ENCODE assay signal across 10 mouse cellular contexts in the genomic region with DNA sequence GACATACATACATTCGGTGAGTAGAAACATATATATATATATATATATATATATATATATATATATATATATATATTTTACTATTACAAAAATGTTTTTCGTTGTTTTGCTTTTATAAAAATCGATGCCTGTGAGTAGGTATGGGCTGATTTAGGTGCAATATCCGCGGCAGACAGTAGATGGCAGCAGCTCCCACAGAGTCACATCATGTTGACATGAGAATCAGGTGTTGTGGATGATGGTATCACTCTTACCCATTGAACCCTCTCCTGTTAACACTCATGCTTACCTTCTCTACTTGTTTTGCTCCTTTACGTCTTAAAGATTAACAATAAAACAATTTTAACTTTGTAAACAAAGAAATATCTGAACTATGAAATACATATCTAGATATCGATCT.
DNase-seq lines count a peak whose midpoint lies in the region; ATAC-seq and TF ChIP-seq lines count a peak whose summit lies in the region.
"Had no signal": no experiment of that assay in that cellular context is flagged by ENCODE, and none has a peak within 500 bp of the region (broad histone marks: within the 10 kb centered on the region; RNA-seq: fewer than 3 reads in every experiment).

No protein-coding gene starts in this region.

- no peak for TF ChIP-seq POLR2A in embryonic fibroblast, embryonic 13.5 days (IDR thresholded peaks at IDR 0.05; ENCODE audit: low read depth, low read length)

- intact Hi-C loops in left cerebral cortex, postnatal 36 days (cut with DNase I) = no loop called here

- H3K36me3 ChIP-seq in midbrain, embryonic 10.5 days = no peaks in the 10 kb centered on the region
- no peaks in the 10 kb centered on the region for H3K36me3 ChIP-seq in midbrain, embryonic 15.5 days (replicated peaks)
- H3K36me3 ChIP-seq: embryonic facial prominence, embryonic 15.5 days had no signal

- H3K9ac ChIP-seq in midbrain, embryonic 15.5 days = no peak overlapping the region
- H3K9ac ChIP-seq: embryonic facial prominence, embryonic 15.5 days had no signal

- 38% methylated on average over 7 of the region's 7 CpGs for WGBS in midbrain, embryonic 10.5 days
- 40% methylated on average over 7 of the region's 7 CpGs for WGBS in midbrain, embryonic 15.5 days

- H3K4me1 ChIP-seq in midbrain, embryonic 10.5 days = no peaks in the 10 kb centered on the region
- no peaks in the 10 kb centered on the region for H3K4me1 ChIP-seq in midbrain, embryonic 15.5 days
- no peaks in the 10 kb centered on the region for H3K4me1 ChIP-seq in embryonic fibroblast, embryonic 13.5 days (ENCODE audit: control insufficient read depth, insufficient read depth, low read length)
- H3K4me1 ChIP-seq: embryonic facial prominence, embryonic 15.5 days; megakaryocyte, embryonic 14.5 days had no signal

- H3K4me2 ChIP-seq in midbrain, embryonic 15.5 days = no peak overlapping the region
- H3K4me2 ChIP-seq: embryonic facial prominence, embryonic 15.5 days had no signal

- no peak overlapping the region for H3K27ac ChIP-seq in midbrain, embryonic 10.5 days (replicated peaks)
- H3K27ac ChIP-seq in midbrain, embryonic 15.5 days = no peak overlapping the region
- H3K27ac ChIP-seq in embryonic fibroblast, embryonic 13.5 days (ENCODE audit: insufficient read depth, low read length) = no peak overlapping the region
- H3K27ac ChIP-seq: embryonic facial prominence, embryonic 15.5 days had no signal

- DNase-seq in midbrain, embryonic 10.5 days (ENCODE audit: low spot score) = peak; percentile 45
- DNase-seq in brain, adult 2 months (ENCODE audit: low read depth, low spot score) = peak; percentile 70
- DNase-seq in hindlimb bud, embryonic 11.5 days (ENCODE audit: extremely low spot score, low read depth, low spot score) = peak; percentile 18
- peak; percentile 33 to 47 for DNase-seq in left cerebral cortex, postnatal 36 days (ENCODE audit: low spot score in 2 of 2)
- peak; percentile 36 for DNase-seq in ovary, postnatal 36 days (ENCODE audit: low spot score)
- peak; percentile 80 for DNase-seq in thymus, postnatal 4 days

- no peak for ATAC-seq in midbrain, embryonic 15.5 days (replicated peaks)

- no peaks in the 10 kb centered on the region for H3K9me3 ChIP-seq in midbrain, embryonic 10.5 days (replicated peaks)
- H3K9me3 ChIP-seq in midbrain, embryonic 15.5 days = no peaks in the 10 kb centered on the region
- H3K9me3 ChIP-seq: embryonic facial prominence, embryonic 15.5 days; megakaryocyte, embryonic 14.5 days had no signal

- no peaks in the 10 kb centered on the region for H3K27me3 ChIP-seq in midbrain, embryonic 10.5 days (ENCODE audit: low read depth, poor library complexity, severe bottlenecking)
- H3K27me3 ChIP-seq in midbrain, embryonic 15.5 days (replicated peaks) = no peaks in the 10 kb centered on the region
- H3K27me3 ChIP-seq: embryonic facial prominence, embryonic 15.5 days; megakaryocyte, embryonic 14.5 days had no signal

- no peak overlapping the region for H3K4me3 ChIP-seq in midbrain, embryonic 10.5 days
- no peak overlapping the region for H3K4me3 ChIP-seq in midbrain, embryonic 15.5 days
- no peak overlapping the region for H3K4me3 ChIP-seq in embryonic fibroblast, embryonic 13.5 days (ENCODE audit: insufficient read depth, low read length)
- H3K4me3 ChIP-seq: embryonic facial prominence, embryonic 15.5 days; megakaryocyte, embryonic 14.5 days had no signal

- TF ChIP-seq CTCF in embryonic fibroblast, embryonic 13.5 days (IDR thresholded peaks at IDR 0.05; ENCODE audit: borderline replicate concordance, insufficient read depth, low read length) = peak; percentile 87; the same call in 1 of the 2 replicates

Comparison
In these comparisons a context has a peak if more than half of its experiments do, and no peak if none do; other contexts are left out.
1. DNase-seq: peak in every context shown above with its lines; median percentile 80 in thymus, postnatal 4 days; 70 in brain, adult 2 months; 45 in midbrain, embryonic 10.5 days; 40 in left cerebral cortex, postnatal 36 days; 36 in ovary, postnatal 36 days; 18 in hindlimb bud, embryonic 11.5 days.